Mouse (Mus musculus) kidney, adult 2 months (tissue): ENCODE measurements around the gene Arid1b.

Experiments
- CTCF ChIP-seq: fragments of 200-500 bp; conservative IDR thresholded peaks from 2 replicates; pipeline ENCODE4 v1.5.1; 2011; ENCODE audit warnings: low read depth, mild to moderate bottlenecking, control low read depth, low read length, moderate library complexity, mixed read lengths; ENCODE audit not compliant: insufficient read depth, insufficient read length
- POLR2A ChIP-seq: fragments of 200-500 bp; IDR thresholded peaks from one replicate; pipeline ENCODE4 v1.6.1; 2011; ENCODE audit warnings: low read depth, low read length, control low read depth

GRCm38 (mm10) chr17:5057944-5058720, 64.0 kb downstream of the Arid1b start:
- TF ChIP-seq CTCF = no peak
- TF ChIP-seq POLR2A = no peak
